Mouse (Mus musculus) MEL (cell line): Measurements from ENCODE around the gene Tex35. TPM values are rescaled to one million over a fixed set of nuclear protein-coding genes. Genes with fewer than 3 reads are reported as not detected.

Experiments used
- DNase-seq: peaks from one replicate; pipeline ENCODE4 v3.0.0; 2011; ENCODE audit warnings: low read depth, low spot score
- H3K27ac ChIP-seq: 2 replicates; pipeline ENCODE4 v1.5.1; 2012; ENCODE audit warnings: low read depth, mild to moderate bottlenecking, control low read depth, low read length, moderate library complexity; ENCODE audit not compliant: control insufficient read depth
- H3K27me3 ChIP-seq, 2 experiments: fragments of 150-350 bp in 1 of 2; sonication (generic) in 1 of 2; 2 replicates each; pipeline ENCODE4 v1.6.1; 2012; ENCODE audit warnings: low read length in 2 of 2, mild to moderate bottlenecking in 2 of 2, improper control_type of control experiment in 1 of 2, moderate library complexity in 1 of 2; ENCODE audit not compliant: insufficient read depth in 2 of 2, control insufficient read depth in 1 of 2
- H3K36me3 ChIP-seq, 2 experiments: 2 replicates each; pipeline ENCODE4 v1.6.1; 2012 to 2014; ENCODE audit warnings: low read length in 2 of 2, improper control_type of control experiment in 1 of 2, inconsistent platforms in 1 of 2, mild to moderate bottlenecking in 1 of 2; ENCODE audit not compliant: insufficient read depth in 2 of 2, control insufficient read depth in 1 of 2
- H3K4me1 ChIP-seq, 2 experiments: fragments of 150-350 bp in 1 of 2; sonication (generic) in 1 of 2; 2 replicates each; pipeline ENCODE4 v1.6.1; 2012; ENCODE audit warnings: low read length in 2 of 2, improper control_type of control experiment in 1 of 2, mild to moderate bottlenecking in 1 of 2; ENCODE audit not compliant: insufficient read depth in 2 of 2, control insufficient read depth in 1 of 2
- H3K4me3 ChIP-seq, 2 experiments: fragments of 150-350 bp in 1 of 2; sonication (generic) in 1 of 2; 2 replicates each; pipeline ENCODE4 v1.5.1; 2012; ENCODE audit warnings: low read depth in 2 of 2, low read length in 2 of 2, mild to moderate bottlenecking in 2 of 2, moderate library complexity in 2 of 2, control low read depth in 1 of 2, improper control_type of control experiment in 1 of 2; ENCODE audit not compliant: control insufficient read depth in 1 of 2, insufficient read depth in 1 of 2
- H3K79me2 ChIP-seq: 2 replicates; pipeline ENCODE4 v1.6.1; 2012; ENCODE audit warnings: mild to moderate bottlenecking, low read length, moderate library complexity; ENCODE audit not compliant: control insufficient read depth, poor library complexity, insufficient read depth
- H3K9ac ChIP-seq: 2 replicates; pipeline ENCODE4 v1.6.1; 2012; ENCODE audit warnings: low read depth, mild to moderate bottlenecking, control low read depth, low read length, moderate library complexity; ENCODE audit not compliant: control insufficient read depth, poor library complexity, severe bottlenecking
- H3K9me3 ChIP-seq: fragments of 150-350 bp; sonication (generic); replicated peaks from 2 replicates; pipeline ENCODE4 v1.6.1; 2012; ENCODE audit warnings: mild to moderate bottlenecking, low read length, improper control_type of control experiment, moderate library complexity; ENCODE audit not compliant: insufficient read depth
- CHD1 ChIP-seq: IDR thresholded peaks from 2 replicates; pipeline ENCODE4 v1.6.1; 2012; ENCODE audit warnings: low read depth, mild to moderate bottlenecking, inconsistent platforms, low read length, improper control_type of control experiment
- EP300 ChIP-seq, 2 experiments: IDR thresholded peaks; 2 replicates each; pipeline ENCODE4 v1.6.1; 2011; ENCODE audit warnings: improper control_type of control experiment in 2 of 2, low read length in 2 of 2, low read depth in 1 of 2, mild to moderate bottlenecking in 1 of 2
- ETS1 ChIP-seq: IDR thresholded peaks from 2 replicates; pipeline ENCODE4 v1.6.1; 2012; ENCODE audit warnings: low read depth, mild to moderate bottlenecking, inconsistent platforms, low read length, improper control_type of control experiment, moderate library complexity
- GABPA ChIP-seq: IDR thresholded peaks from 2 replicates; pipeline ENCODE4 v1.6.1; 2012; ENCODE audit warnings: low read depth, mild to moderate bottlenecking, inconsistent platforms, low read length, improper control_type of control experiment, moderate library complexity
- GATA1 ChIP-seq: IDR thresholded peaks from 2 replicates; pipeline ENCODE4 v1.6.1; 2011; ENCODE audit warnings: low read depth, low read length, improper control_type of control experiment
- MAFK ChIP-seq: IDR thresholded peaks from 2 replicates; pipeline ENCODE4 v1.6.1; 2011; ENCODE audit warnings: low read depth, mild to moderate bottlenecking, low read length, improper control_type of control experiment, borderline replicate concordance
- MXI1 ChIP-seq: IDR thresholded peaks from 2 replicates; pipeline ENCODE4 v1.6.1; 2011; ENCODE audit warnings: mild to moderate bottlenecking, low read depth, low read length, improper control_type of control experiment
- NRF1 ChIP-seq: IDR thresholded peaks from 2 replicates; pipeline ENCODE4 v1.6.1; 2014; ENCODE audit warnings: low read depth, mild to moderate bottlenecking, inconsistent platforms, low read length, improper control_type of control experiment, moderate library complexity; ENCODE audit not compliant: poor library complexity, insufficient read depth, severe bottlenecking
- TAL1 ChIP-seq: IDR thresholded peaks from 2 replicates; pipeline ENCODE4 v1.6.1; 2012; ENCODE audit warnings: mild to moderate bottlenecking, inconsistent platforms, low read length, moderate library complexity, mixed read lengths
- TCF12 ChIP-seq: IDR thresholded peaks from 2 replicates; pipeline ENCODE4 v1.6.1; 2014; ENCODE audit warnings: low read depth, mild to moderate bottlenecking, inconsistent platforms, low read length, improper control_type of control experiment, moderate library complexity
- ZMIZ1 ChIP-seq: IDR thresholded peaks from 2 replicates; pipeline ENCODE4 v1.6.1; 2012; ENCODE audit warnings: low read depth, mild to moderate bottlenecking, inconsistent platforms, low read length, improper control_type of control experiment, moderate library complexity
- polyA plus RNA-seq, 2 experiments: library from polyadenylated mRNA; stranded (reverse) in 1 of 2; unstranded in 1 of 2; fragments of >175 nt in 1 of 2; fragments of >200 nt in 1 of 2; gene quantifications; 2 replicates each; pipeline versions ENCODE4 v1.2.1 to v1.2.4; 2012; ENCODE audit warnings: low replicate concordance in 2 of 2, low read depth in 1 of 2; ENCODE audit not compliant: insufficient read length in 2 of 2, insufficient read depth in 1 of 2, missing spikeins in 1 of 2
- total RNA-seq: library from RNA; depleted of rRNA; stranded (reverse); fragments of 300-350 nt; gene quantifications from 2 replicates; pipeline ENCODE4 v1.2.3, GENCODE M21; 2012; rRNA removed

The Tex35 gene
- total and polyA plus RNA-seq, 3 experiments, result not detected

DNA sequence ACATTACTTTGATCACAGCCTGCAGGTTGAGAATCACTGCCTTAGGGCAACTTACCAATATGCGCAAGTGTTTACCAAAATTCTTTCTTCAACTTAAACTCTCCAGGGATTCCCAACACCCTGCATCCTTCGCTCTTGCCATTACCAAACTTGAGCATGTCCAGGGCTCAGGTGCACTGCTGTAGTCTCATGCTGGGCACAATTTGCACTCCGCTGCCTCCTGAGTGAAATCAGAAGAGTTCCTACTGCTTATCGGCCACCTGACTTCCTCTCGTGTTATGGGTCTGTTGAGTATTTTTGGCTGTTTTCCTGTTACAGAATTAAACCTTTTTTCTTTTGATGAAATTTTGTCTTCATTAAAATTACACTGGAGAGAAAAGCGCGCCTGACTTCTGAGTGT, 53.8 kb downstream of the Tex35 start (continued):
- TF ChIP-seq MAFK (no peak), MXI1 (0 out of 2 replicates have a peak, but pooled peaks have one; percentile 5), GATA1 (peak; percentile 66; the same call in 1 of the 2 replicates), TCF12 (peak; percentile 41; the same call in 1 of the 2 replicates), GABPA (no peak), CHD1 (no peak), ZMIZ1 (no peak), NRF1 (no peak), EP300 (IDR thresholded peaks at IDR 0.05; ENCODE audit: low read depth in 1 of 2, low read length in 2 of 2) (peak in 1 of 2 experiments; percentile 38; a peak in 2 of 4 replicates)
- TF ChIP-seq, all 39 proteins: peak for 8

DNA sequence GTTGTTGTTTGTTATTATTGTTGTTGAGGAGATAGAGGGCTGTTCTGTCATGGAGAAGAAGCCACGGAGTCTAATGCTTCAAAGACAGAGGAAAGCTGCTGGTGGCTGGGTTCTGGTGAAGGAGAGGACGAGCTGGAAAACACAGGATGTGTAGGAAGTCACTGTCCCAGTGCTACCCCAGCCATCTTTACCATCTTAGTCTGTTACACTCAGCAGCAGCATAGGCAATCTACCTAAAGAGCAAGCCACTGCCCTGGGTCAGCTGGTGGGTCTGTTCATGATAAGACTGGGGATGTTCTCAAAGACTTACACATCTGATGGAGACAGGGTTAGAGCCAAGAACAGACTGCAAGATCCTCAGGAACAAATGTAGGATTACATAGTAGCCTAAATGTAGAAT, 58.6 kb downstream of the Tex35 start:
- no peak overlapping the region for H3K27ac ChIP-seq
- no peak for DNase-seq
- no peak for TF ChIP-seq GATA1
- no peak for TF ChIP-seq ETS1
- 0 out of 2 replicates have a peak, but pooled peaks have one; percentile 3 for TF ChIP-seq TAL1
- TF ChIP-seq, all 39 proteins: peak for 1
- Histone ChIP-seq H3K27me3 (no peaks in the 10 kb centered on the region), H3K36me3 (peaks cover 0 to 6% of the 10 kb centered on the region in 2 experiments; a peak in 2 of 4 replicates), H3K79me2 (no peaks in the 10 kb centered on the region), H3K9ac (no peak overlapping the region), H3K4me1 (peaks cover 3 to 7% of the 10 kb centered on the region in 2 experiments), H3K9me3 (no peaks in the 10 kb centered on the region), H3K4me3 (no peak overlapping the region)

Other genes with a start within 250 kb of the Tex35 start
- gene Ralgps2, start 169.1 kb downstream of the Tex35 start, total RNA-seq, result 7.8 and 12.7 TPM in 2 replicates
- gene Ralgps2, start 169.1 kb downstream of the Tex35 start, polyA plus RNA-seq, result 10 to 100 TPM in 1 of 2 experiments, not detected in 1; 16.4 TPM